Mouse (Mus musculus) heart, postnatal 0 days (tissue): Measurements from ENCODE around the gene Mylk.

ENCODE experiments used
- CTCF ChIP-seq: IDR thresholded peaks from 2 replicates; pipeline ENCODE4 v1.5.1; 2016; ENCODE audit warnings: antibody characterized with exemption, control low read depth, low read depth
- EP300 ChIP-seq: IDR thresholded peaks from 2 replicates; pipeline ENCODE4 v1.6.1; 2016; ENCODE audit warnings: antibody characterized with exemption, low read depth

DNA sequence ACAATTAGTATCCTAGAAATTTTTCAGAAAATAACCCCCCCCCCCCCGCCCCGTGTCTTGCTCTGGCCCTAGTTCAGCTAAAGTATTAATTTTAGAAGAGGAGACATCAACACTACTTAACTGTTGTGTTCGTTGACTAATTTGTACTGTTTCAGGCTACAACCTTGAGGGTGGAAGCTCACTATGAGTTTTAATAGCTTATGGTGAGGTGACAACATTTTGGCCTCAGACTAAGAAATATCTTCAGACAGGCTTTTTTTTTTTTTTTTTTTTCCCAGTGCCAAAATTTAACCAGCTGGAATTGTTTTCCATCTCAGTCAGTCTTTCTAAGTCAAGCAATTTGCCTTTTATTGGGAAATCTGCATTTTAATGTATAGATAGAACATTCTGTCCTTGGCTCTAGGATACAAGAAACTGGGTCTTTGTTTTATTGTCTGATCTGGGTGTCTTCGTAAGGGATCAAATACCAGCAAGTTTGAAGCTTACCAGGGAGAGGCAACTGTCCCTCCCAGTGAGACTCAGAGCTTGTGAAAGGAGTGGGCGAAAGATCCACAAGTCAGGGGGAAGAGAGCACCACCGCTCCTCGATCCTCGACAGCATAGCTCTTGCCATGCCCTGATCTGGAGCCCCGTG, 19.1 kb downstream of the Mylk start:
- TF ChIP-seq CTCF = no peak
- TF ChIP-seq EP300 = no peak
